Mouse (Mus musculus) MN1 (cell line): ENCODE data around the gene Cyp1a1.
"Not testable (repeated sequence)": the region's sequence is repeated elsewhere in the genome, so short reads cannot be mapped to it uniquely, and the experiment has no call there.

ENCODE experiments used
- DNase-seq: peaks from one replicate; pipeline ENCODE4 v3.0.0-alpha.2; 2016; ENCODE audit warnings: low spot score

The Cyp1a1 gene

GRCm38 (mm10) chr9:57706496-57706895 is 18.8 kb downstream of the Cyp1a1 start:
- no peak for DNase-seq

- peak; percentile 82 for DNase-seq
These were observed 20.5 kb downstream of the Cyp1a1 start, which contains the start of gene Edc3 for GRCm38 (mm10) chr9:57708068-57708719. Edc3 (plus strand) TSS chr9:57708540.

DNA sequence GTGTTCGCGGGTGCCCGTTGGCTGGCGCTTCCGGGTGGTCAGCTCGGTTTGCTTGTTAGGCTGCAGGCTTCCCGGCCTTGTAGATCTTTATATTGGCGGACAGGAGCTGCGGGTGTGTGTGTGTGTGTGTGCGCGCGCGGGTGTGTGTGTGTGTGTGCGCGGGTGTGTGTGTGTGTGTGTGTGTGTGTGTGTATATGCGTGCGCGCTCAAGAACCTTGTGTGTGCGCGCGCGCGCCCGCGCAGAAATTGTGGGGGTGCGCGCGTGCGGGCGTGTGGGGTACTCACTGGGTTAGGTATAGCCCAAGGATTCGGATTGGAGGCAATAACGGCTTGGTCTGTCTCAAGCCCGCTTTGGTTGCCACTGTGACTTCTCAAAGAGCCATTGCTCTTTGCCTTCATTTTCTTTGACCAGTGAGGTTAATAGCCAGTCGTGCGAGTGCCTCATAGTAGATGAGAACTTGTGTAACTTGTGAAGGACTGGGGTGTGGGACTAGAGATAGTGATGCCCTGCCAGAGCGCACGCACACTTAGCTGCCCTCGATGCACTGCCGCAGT is 21.1 kb downstream of the Cyp1a1 start:
- DNase-seq = peak; percentile 24

GRCm38 (mm10) chr9:57710214-57710613 is 22.5 kb downstream of the Cyp1a1 start:
- DNase-seq = not testable (repeated sequence)

- no peak for DNase-seq
These were observed 24.5 kb downstream of the Cyp1a1 start for GRCm38 (mm10) chr9:57712194-57712593.

DNA sequence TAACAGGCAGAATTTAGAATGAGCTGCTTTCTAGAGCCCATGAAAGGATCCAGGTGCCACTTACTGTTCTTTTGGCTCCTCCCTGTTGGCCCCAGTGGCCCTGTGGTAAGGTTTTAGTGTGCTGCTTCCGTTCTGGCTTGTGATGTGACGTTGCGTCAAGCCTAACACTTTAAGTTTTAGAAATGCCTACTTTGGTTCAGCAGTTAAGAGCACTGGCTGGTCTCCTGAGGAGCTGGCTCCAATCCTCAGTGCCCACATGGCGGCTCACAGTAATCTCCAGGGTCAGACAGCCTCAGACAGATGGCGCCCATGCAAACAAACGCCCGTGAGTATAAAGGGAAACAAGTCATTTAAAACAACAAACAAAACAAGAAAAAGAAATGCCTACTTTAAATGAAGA is 30.7 kb downstream of the Cyp1a1 start:
- DNase-seq = no peak

DNA sequence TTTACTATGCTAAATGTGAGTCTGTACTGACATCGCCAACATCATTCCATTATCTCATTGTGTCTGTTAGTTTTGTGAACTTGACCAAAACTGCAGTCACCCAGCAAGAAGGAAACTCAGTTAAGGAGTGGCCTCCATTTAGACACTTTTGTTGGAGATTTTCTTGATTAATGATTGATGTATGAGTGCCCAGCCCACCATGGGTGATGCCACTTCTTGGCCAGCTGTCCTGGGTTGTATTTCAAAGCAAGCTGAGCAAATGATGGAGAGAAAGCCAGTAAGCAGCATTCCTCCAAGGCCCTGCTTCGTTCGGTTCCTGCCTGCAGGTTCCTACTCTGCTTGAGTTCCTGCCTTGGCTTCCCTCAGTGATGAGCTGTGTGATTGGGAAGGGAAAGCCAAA is 33.0 kb downstream of the Cyp1a1 start:
- no peak for DNase-seq

DNA sequence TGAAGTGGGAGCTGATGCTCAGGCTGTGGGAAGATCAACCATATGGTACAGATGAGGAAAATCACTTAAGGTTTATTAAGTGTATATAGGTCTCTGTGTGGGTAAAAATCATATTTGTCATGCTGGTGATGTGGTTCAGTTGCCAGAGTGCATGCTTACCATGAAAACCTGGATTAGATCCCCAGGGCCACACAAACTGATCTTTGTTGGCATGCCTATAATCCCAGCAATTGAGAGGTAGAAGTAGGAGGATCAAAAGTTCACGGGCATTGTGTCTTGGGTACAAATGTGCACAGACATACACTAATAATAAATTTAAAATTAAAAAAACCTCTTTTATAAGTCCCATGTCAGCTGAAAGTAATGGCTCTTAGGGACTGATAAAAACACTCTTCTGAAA is 34.6 kb downstream of the Cyp1a1 start:
- no peak for DNase-seq

DNA sequence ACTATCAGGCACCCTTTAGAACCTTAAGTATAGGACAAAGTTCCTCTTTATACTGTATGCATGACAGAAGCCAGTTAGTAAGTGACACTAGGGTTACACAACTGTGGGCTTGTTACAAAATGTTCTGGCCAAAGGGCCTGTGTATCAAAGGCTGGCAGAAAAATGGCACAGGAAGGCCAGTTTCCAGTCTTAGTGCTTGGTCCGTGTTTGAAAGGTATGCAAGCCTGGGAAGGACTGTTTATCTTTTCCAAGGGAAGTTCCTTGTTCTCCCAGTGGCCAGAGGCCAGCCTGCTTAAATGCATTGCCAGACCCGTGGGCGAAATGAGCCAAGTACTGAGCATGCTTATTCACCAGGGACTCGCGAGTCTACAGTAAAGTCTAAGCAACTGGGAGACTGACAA is 35.6 kb downstream of the Cyp1a1 start:
- no peak for DNase-seq

DNA sequence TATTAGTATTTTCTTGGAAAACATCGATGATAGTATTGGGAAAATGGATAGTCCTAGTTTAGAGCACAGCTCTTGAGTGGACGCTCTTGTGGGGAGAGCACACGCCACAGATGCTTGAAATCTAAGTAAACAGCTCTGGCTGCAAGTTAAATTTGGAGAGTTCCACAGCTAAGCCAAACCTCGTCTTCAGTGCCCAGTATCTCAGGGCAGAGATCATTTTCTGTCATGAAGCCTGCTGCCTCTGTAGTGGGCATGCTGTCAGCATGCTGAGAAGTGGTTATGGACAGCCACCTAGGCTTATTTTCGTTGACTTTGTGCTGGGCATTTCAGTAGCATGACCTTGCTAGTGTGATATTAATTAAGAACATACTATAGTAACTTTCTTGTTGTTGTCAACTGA is 36.1 kb downstream of the Cyp1a1 start:
- DNase-seq = no peak

DNA sequence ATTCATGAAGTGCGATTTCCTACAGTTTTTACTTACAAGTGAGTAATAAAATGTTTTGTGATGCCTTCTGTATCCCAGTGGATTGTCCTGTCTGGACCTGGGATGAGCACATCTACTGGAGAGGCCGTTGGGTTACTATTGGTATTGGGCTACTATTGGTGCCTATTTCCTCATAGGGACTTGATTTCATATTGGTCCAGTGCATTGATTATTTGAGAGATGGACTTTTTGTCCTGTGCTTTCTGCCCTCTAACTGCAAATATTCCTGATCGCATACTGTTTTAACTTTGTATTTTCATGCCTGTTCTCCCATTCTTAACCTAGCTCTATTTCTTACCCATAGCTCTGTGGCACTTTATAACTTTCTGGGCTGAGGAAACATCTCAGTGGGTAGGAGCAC is 37.0 kb downstream of the Cyp1a1 start:
- no peak for DNase-seq

GRCm38 (mm10) chr9:57728312-57728711 is 40.6 kb downstream of the Cyp1a1 start:
- DNase-seq = no peak

GRCm38 (mm10) chr9:57733606-57734005 is 45.9 kb downstream of the Cyp1a1 start:
- no peak for DNase-seq

- no peak for DNase-seq
These were observed 52.1 kb downstream of the Cyp1a1 start for GRCm38 (mm10) chr9:57739863-57740262.

DNA sequence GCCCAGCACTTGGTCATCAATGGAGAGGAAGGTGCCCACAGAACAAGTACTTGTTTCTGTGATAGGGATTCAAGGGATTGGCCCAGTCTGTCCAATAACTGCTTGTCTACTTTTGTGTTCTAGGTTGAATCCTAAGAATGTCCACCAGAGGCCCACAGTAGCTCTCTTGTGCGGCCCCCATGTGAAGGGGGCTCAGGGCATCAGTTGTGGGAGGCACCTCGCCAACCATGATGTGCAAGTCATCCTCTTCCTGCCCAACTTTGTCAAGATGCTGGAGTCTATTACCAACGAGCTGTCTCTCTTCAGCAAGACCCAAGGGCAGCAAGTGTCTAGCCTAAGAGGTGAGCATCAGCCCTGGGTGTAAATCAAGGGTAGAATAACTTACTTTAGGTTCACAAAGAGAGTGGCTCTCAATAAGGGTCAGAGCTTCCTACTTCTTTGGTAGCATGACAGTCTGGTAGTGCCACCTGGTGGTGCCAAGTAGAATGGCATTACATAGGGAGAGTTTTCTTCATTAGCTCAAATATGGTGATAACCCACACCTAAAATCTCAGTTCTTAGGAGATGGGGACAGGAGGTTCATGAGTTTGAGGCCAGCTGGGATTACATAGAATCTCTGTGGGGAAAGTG is 56.8 kb downstream of the Cyp1a1 start:
- peak; percentile 63 for DNase-seq

- DNase-seq = no peak
These were observed 59.3 kb downstream of the Cyp1a1 start for GRCm38 (mm10) chr9:57747067-57747466.

GRCm38 (mm10) chr9:57748137-57748536 is 60.4 kb downstream of the Cyp1a1 start:
- DNase-seq = no peak

DNA sequence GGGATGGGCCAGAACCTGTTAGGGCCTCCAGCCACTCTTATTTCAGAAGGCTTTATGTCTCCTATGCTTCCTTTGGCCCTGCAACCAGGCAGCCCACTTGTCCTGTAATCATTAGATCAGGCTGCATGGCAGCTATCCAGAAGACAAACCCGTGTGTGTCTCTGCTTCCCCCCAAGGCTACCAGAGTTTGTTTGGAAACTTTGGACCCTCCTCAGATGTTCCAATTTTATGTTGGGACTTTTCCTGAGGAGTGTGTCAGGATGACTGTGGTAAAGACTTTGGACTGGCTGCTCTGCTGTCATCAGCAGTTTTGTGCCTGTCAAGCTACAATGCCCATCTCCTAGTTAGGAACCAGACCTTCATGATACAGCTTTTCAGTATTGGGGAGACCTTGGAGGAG is 61.1 kb downstream of the Cyp1a1 start:
- DNase-seq = no peak

DNA sequence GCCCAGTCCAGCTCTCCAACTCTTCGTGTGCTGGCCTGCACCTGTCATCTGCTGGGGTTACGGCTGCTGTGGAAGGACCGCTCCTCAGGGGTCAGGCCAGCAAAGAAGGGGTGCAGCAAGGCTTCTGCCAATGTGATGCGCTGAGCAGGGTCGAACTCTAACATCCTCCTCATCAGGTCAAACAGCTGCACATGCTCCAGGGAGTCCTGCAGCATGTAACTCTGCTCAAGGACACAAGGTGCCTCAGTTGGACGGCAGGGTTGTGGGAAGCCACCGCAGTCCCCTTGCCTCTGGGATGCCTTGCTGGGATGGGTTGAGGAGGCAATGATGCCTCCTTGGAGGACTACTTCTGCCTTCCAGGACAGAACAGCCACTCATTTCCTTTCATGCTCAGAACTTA is 63.2 kb downstream of the Cyp1a1 start:
- no peak for DNase-seq
